Mouse (Mus musculus): ENCODE results near the gene Gm42421. TPM values are rescaled to one million over a fixed set of nuclear protein-coding genes. Genes with fewer than 3 reads are reported as not detected.

Gene Gm42421
- not detected for total RNA-seq (2021)

GRCm38 (mm10) chr5:143927875-143928274 is at the start of gene Gm42421:
Gene Gm42421 (plus strand): TSS chr5:143928175.
- intact Hi-C loops (cut with DNase I): no loop called here
- no peak for DNase-seq

- intact Hi-C loops (cut with DNase I): no loop called here
- no peak for DNase-seq
These were observed 42.7 kb upstream of the Gm42421 start for GRCm38 (mm10) chr5:143885274-143885673.

- intact Hi-C loops (cut with DNase I): no loop called here
- DNase-seq: no peak
These were observed 37.2 kb upstream of the Gm42421 start for GRCm38 (mm10) chr5:143890741-143891140.

- DNase-seq: no peak
- intact Hi-C loops (cut with DNase I): no loop called here
These were observed 35.6 kb upstream of the Gm42421 start for GRCm38 (mm10) chr5:143892255-143892886.

GRCm38 (mm10) chr5:143893396-143893795 is 34.6 kb upstream of the Gm42421 start:
- no peak for DNase-seq
- intact Hi-C loops (cut with DNase I): no loop called here

GRCm38 (mm10) chr5:143897635-143898330 is 30.2 kb upstream of the Gm42421 start, which contains the start of gene Ankrd61:
Gene Ankrd61 (minus strand): TSS chr5:143897685.
- intact Hi-C loops (cut with DNase I): no loop called here
- DNase-seq: no peak

GRCm38 (mm10) chr5:143902111-143902510 is 25.9 kb upstream of the Gm42421 start:
- DNase-seq: peak; percentile 42 to 50
- intact Hi-C loops (cut with DNase I): no loop called here

- intact Hi-C loops (cut with DNase I): no loop called here
These were observed 24.2 kb upstream of the Gm42421 start for GRCm38 (mm10) chr5:143903813-143904212.

GRCm38 (mm10) chr5:143906429-143906828 is 21.5 kb upstream of the Gm42421 start:
- DNase-seq: no peak
- intact Hi-C loops (cut with DNase I): no loop called here

More at GRCm38 (mm10) chr5:143903813-143904212, 24.2 kb upstream of the Gm42421 start:
- DNase-seq: no peak

GRCm38 (mm10) chr5:143908926-143909325 is 19.0 kb upstream of the Gm42421 start:
- intact Hi-C loops (cut with DNase I): no loop called here
- DNase-seq: no peak

- intact Hi-C loops (cut with DNase I): loop anchor here (5.0 kb wide), 1 partner anchor 342 kb away; no protein-coding TSS in a partner anchor
- DNase-seq: peak; percentile 92 to 94
These were observed 18.3 kb upstream of the Gm42421 start, which contains the start of the genes Aimp2 and Pms2 for GRCm38 (mm10) chr5:143909417-143910400. Gene Aimp2 (minus strand): TSS chr5:143909847. Gene Pms2 (plus strand): TSS chr5:143909964.

GRCm38 (mm10) chr5:143916221-143916620 is 11.8 kb upstream of the Gm42421 start:
- no peak for DNase-seq
- intact Hi-C loops (cut with DNase I): loop anchor here (2.0 kb wide), 1 partner anchor 183 kb away; the partner anchor contains the start of gene Usp42

GRCm38 (mm10) chr5:143917418-143917817 is 10.6 kb upstream of the Gm42421 start:
- intact Hi-C loops (cut with DNase I): loop anchor here (2.0 kb wide), 1 partner anchor 185 kb away; the partner anchor contains the start of gene Usp42
- peak; percentile 55 to 60 for DNase-seq

- intact Hi-C loops (cut with DNase I): no loop called here
These were observed 9.9 kb upstream of the Gm42421 start for GRCm38 (mm10) chr5:143918120-143918519.

GRCm38 (mm10) chr5:143924781-143925452 is 3.1 kb upstream of the Gm42421 start:
- intact Hi-C loops (cut with DNase I): no loop called here
- DNase-seq: no peak

More at GRCm38 (mm10) chr5:143918120-143918519, 9.9 kb upstream of the Gm42421 start:
- no peak for DNase-seq

- no peak for DNase-seq
- intact Hi-C loops (cut with DNase I): no loop called here
These were observed 1.3 kb downstream of the Gm42421 start for GRCm38 (mm10) chr5:143929291-143929690.

- DNase-seq: no peak
- intact Hi-C loops (cut with DNase I): no loop called here
These were observed 2.7 kb downstream of the Gm42421 start for GRCm38 (mm10) chr5:143930656-143931055.

- DNase-seq: no peak
- intact Hi-C loops (cut with DNase I): no loop called here
These were observed 4.0 kb downstream of the Gm42421 start for GRCm38 (mm10) chr5:143931863-143932580.

GRCm38 (mm10) chr5:143932831-143933230 is 4.9 kb downstream of the Gm42421 start, which contains the start of gene Rsph10b:
Gene Rsph10b (plus strand): TSS chr5:143933035.
- intact Hi-C loops (cut with DNase I): no loop called here
- DNase-seq: no peak
